Mouse (Mus musculus) intestine, postnatal 0 days (tissue): ENCODE measurements at regions not wholly inside any gene's neighbourhood (a gene's known extent, or its start where the extent isn't known, plus 50 kb on each side); places are given as distances from the start of the nearest gene placed in this dataset.
A peak's percentile ranks its signal among the peaks of the same experiment; 100 is the strongest.

Experiments used
- ATAC-seq: fragments of 200-750 bp; cut with Nextera tagmentation; 2 replicates; pipeline ENCODE4 v1.8.0; 2017; ENCODE audit warnings: mild to moderate bottlenecking, moderate TSS enrichment, moderate library complexity
- H3K27ac ChIP-seq: fragments of 300-500 bp; sonication (generic); 2 replicates; pipeline ENCODE4 v1.5.1; 2014; ENCODE audit warnings: mild to moderate bottlenecking, low read depth, low read length, moderate library complexity
- H3K27me3 ChIP-seq: fragments of 300-500 bp; sonication (generic); replicated peaks from 2 replicates; pipeline ENCODE4 v1.6.1; 2014; ENCODE audit warnings: low read length, mixed read lengths; ENCODE audit not compliant: control insufficient read depth, insufficient read depth
- H3K36me3 ChIP-seq: fragments of 300-500 bp; sonication (generic); 2 replicates; pipeline ENCODE4 v1.6.1; 2014; ENCODE audit warnings: mild to moderate bottlenecking, moderate library complexity; ENCODE audit not compliant: control insufficient read depth, insufficient read depth
- H3K4me1 ChIP-seq: fragments of 300-500 bp; sonication (generic); replicated peaks from 2 replicates; pipeline ENCODE4 v1.6.1; 2014; ENCODE audit warnings: antibody characterized with exemption, low read length, mixed read lengths; ENCODE audit not compliant: control insufficient read depth, insufficient read depth
- H3K4me2 ChIP-seq: fragments of 300-500 bp; sonication (generic); replicated peaks from 2 replicates; pipeline ENCODE4 v1.6.1; 2014; ENCODE audit warnings: low read depth, mild to moderate bottlenecking, moderate library complexity
- H3K4me3 ChIP-seq: fragments of 300-500 bp; sonication (generic); 2 replicates; pipeline ENCODE4 v1.5.1; 2014; ENCODE audit warnings: low read depth, low read length
- H3K9ac ChIP-seq: fragments of 300-500 bp; sonication (generic); 2 replicates; pipeline ENCODE4 v1.6.1; 2014; ENCODE audit warnings: mild to moderate bottlenecking, low read depth, low read length
- H3K9me3 ChIP-seq: fragments of 300-500 bp; sonication (generic); 2 replicates; pipeline ENCODE4 v1.6.1; 2016; ENCODE audit warnings: mixed run types; ENCODE audit not compliant: control insufficient read depth
- CTCF ChIP-seq: sonication (generic); IDR thresholded peaks from 2 replicates; pipeline ENCODE4 v1.5.1; 2016; ENCODE audit warnings: low read depth, mild to moderate bottlenecking, control low read depth, antibody characterized with exemption, moderate library complexity
- WGBS: fragments of 180-500 bp; shearing (Covaris S2); extraction: QIAGEN DNeasy Blood & Tissue Kit; methylation state at CpG from one replicate; pipeline ENCODE4 v1.1.7; 2014; 5-methylcytosine and 5-hydroxymethylcytosine counted together

- H3K36me3 ChIP-seq: no peaks in the 10 kb centered on the region
- H3K9me3 ChIP-seq: no peaks in the 10 kb centered on the region
- no peak overlapping the region for H3K4me3 ChIP-seq
- 80% methylated on average over 4 of the region's 4 CpGs for WGBS
- no peak overlapping the region for H3K9ac ChIP-seq
- TF ChIP-seq CTCF: no peak
- no peak for ATAC-seq
- no peak overlapping the region for H3K27ac ChIP-seq
- no peaks in the 10 kb centered on the region for H3K27me3 ChIP-seq
- H3K4me2 ChIP-seq: no peak overlapping the region
- no peaks in the 10 kb centered on the region for H3K4me1 ChIP-seq
Observed at GRCm38 (mm10) chr12:106961991-106962390, 526.4 kb upstream of the 3110018I06Rik start.

- Histone ChIP-seq H3K9me3 (no peaks in the 10 kb centered on the region), H3K4me1 (no peaks in the 10 kb centered on the region), H3K4me2 (no peak overlapping the region), H3K27me3 (no peaks in the 10 kb centered on the region), H3K9ac (no peak overlapping the region), H3K4me3 (no peak overlapping the region), H3K27ac (no peak overlapping the region), H3K36me3 (no peaks in the 10 kb centered on the region)
- TF ChIP-seq CTCF: peak; percentile 53
- no peak for ATAC-seq
- 67% methylated on average over 5 of the region's 5 CpGs for WGBS
Observed at GRCm38 (mm10) chr12:106963762-106964161, 524.7 kb upstream of the 3110018I06Rik start.

- Histone ChIP-seq H3K36me3 (no peaks in the 10 kb centered on the region), H3K4me3 (no peak overlapping the region), H3K9me3 (no peaks in the 10 kb centered on the region), H3K27ac (no peak overlapping the region), H3K9ac (no peak overlapping the region), H3K27me3 (no peaks in the 10 kb centered on the region), H3K4me1 (no peaks in the 10 kb centered on the region), H3K4me2 (no peak overlapping the region)
- 67% methylated on average over 5 of the region's 5 CpGs for WGBS
- no peak for ATAC-seq
- no peak for TF ChIP-seq CTCF
Observed at GRCm38 (mm10) chr12:106969873-106970272, 518.6 kb upstream of the 3110018I06Rik start.

- Histone ChIP-seq H3K4me3 (no peak overlapping the region), H3K27ac (no peak overlapping the region), H3K4me1 (no peaks in the 10 kb centered on the region), H3K4me2 (no peak overlapping the region), H3K36me3 (no peaks in the 10 kb centered on the region), H3K9me3 (no peaks in the 10 kb centered on the region), H3K9ac (no peak overlapping the region), H3K27me3 (no peaks in the 10 kb centered on the region)
- WGBS: 49% methylated on average over 3 of the region's 3 CpGs
- no peak for TF ChIP-seq CTCF
- no peak for ATAC-seq
Observed at GRCm38 (mm10) chr12:106992421-106992820, 496.0 kb upstream of the 3110018I06Rik start.

- ATAC-seq: no peak
- Histone ChIP-seq H3K9ac (no peak overlapping the region), H3K9me3 (no peaks in the 10 kb centered on the region), H3K4me3 (no peak overlapping the region), H3K27me3 (no peaks in the 10 kb centered on the region), H3K27ac (no peak overlapping the region), H3K36me3 (no peaks in the 10 kb centered on the region), H3K4me2 (no peak overlapping the region), H3K4me1 (no peaks in the 10 kb centered on the region)
- WGBS: 64% methylated on average over 4 of the region's 4 CpGs
- TF ChIP-seq CTCF: no peak
Observed at GRCm38 (mm10) chr12:106993011-106993410, 495.4 kb upstream of the 3110018I06Rik start.

- H3K27ac ChIP-seq: no peak overlapping the region
- no peak for ATAC-seq
- WGBS: 61% methylated on average over 20 of the region's 20 CpGs
- no peaks in the 10 kb centered on the region for H3K4me1 ChIP-seq
- no peak for TF ChIP-seq CTCF
- H3K4me2 ChIP-seq: no peak overlapping the region
- H3K4me3 ChIP-seq: no peak overlapping the region
- H3K9ac ChIP-seq: no peak overlapping the region
- no peaks in the 10 kb centered on the region for H3K9me3 ChIP-seq
- H3K27me3 ChIP-seq: no peaks in the 10 kb centered on the region
- H3K36me3 ChIP-seq: no peaks in the 10 kb centered on the region
Observed at GRCm38 (mm10) chr12:107010995-107011786, 477.2 kb upstream of the 3110018I06Rik start.
